Mouse (Mus musculus) megakaryocyte, embryonic 14.5 days (primary cell): ENCODE measurements around the gene Fbxl17.

Experiments
- FLI1 ChIP-seq: IDR thresholded peaks from 2 replicates; pipeline ENCODE4 v1.6.1; 2012; ENCODE audit warnings: low read length, inconsistent platforms, mixed read lengths
- GATA1 ChIP-seq: IDR thresholded peaks from 3 replicates; pipeline ENCODE4 v1.6.1; 2012; ENCODE audit warnings: mixed read lengths, low read length, inconsistent platforms, borderline replicate concordance

GRCm38 (mm10) chr17:63403801-63404415, 95.9 kb downstream of the Fbxl17 start:
- TF ChIP-seq GATA1 (no peak), FLI1 (no peak)
